Mouse (Mus musculus) A20 (cell line): ENCODE data around the gene Th.

ENCODE experiments used
- DNase-seq: peaks from one replicate; pipeline ENCODE4 v3.0.0-alpha.2; 2011; ENCODE audit warnings: low read depth, low spot score

Th gene

DNA sequence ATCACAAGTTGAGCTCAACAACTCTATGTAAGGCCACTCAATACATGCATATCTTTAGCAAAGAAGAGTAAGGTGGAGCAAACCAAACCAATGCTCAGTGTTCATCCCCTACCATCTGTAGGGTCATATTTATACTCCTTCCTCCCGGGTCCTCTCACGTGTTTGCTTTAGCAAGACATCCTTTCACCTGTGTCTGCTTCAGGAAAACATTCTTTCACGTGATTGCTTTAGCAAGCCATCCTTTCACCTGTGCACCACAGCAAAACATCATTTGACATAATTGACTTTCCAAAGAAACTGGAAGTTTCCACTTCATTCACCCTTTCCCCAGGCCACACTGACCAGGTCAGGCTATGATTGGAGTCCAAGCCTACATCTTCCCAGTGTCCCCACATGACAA is at the start of gene Th:
Gene Th (minus strand): TSS at position 101 of the 400 bp plus-strand sequence.
- DNase-seq, result no peak

DNA sequence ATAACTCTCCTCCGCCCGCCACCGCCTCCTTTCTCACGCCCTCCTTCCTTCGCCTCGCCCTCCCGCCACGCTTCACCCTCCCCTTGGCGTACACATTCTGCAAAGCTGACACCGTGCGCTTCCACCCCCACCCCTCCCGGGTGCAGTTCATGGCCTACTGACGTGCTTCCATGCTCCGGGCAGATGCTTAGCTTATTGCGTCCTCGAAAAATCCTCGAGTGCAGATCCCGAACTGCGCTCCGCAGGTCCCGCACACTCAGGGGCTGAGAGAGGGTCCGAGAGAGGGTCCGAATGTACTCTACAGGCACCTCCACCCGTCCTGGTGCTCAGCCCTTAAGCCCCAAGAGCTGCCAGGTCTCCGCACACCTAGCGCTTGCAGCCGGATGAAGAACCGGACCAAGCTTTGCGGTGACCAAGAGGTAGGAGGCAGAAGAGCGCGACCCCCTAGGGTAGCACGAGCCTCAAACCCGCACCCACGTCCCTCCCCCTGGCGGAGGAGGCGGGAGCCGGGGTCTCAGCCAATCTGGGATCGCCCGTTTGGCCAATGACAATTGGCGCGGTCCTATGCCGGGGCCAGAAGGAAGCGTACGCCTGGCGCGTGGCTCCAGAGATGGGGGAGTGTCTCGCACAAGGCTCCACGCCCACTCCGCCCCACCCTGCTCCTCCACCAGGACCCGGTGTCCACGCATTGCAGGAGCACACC is 38.0 kb upstream of the Th start, which contains the start of gene Ascl2:
Gene Ascl2 (minus strand): TSS at position 456 of the 703 bp plus-strand sequence.
- no peak for DNase-seq

DNA sequence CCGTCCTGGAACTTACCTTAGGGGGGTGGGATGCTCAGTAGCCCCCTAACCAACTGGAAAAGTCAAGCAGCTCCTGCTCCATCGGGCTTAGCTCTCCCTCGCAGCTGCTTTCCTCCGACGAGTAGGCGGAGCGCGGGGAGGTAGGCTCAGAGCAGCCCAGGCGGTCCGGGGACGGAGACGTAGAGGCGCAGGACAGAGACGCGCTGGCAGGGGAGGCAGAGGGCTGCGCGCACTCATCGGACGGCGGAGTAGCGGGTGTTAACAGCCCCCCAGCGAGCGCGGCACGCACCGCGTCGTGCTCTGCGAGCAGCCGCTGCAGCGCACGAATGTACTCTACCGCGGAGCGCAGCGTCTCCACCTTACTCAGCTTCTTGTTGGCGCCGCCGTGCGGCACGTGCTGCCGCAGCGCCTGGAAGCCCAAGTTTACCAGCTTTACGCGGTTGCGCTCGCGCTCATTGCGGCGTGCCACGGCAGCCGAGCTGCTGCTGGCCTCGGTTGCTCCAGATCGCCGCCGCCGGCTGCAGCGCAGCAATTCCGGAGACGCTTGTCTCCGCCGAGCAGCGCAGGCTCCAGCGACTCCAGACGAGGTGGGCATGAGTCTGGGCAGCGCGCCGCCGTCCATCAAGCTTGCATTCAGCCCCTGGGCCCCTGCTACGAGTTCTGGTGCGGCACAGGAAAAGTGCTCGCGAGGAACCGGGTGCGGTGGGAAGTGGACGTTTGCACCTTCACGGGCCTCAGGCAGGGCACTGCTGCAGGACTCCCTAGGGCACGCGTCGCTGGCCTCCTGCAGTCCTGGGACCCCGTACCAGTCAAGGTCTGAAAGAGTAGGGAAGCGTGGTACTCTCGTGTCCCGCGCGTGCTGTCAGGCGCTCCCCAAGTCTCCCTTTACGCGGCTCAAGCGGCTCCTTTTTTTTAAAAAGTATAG is 37.2 kb upstream of the Th start:
- no peak for DNase-seq

DNA sequence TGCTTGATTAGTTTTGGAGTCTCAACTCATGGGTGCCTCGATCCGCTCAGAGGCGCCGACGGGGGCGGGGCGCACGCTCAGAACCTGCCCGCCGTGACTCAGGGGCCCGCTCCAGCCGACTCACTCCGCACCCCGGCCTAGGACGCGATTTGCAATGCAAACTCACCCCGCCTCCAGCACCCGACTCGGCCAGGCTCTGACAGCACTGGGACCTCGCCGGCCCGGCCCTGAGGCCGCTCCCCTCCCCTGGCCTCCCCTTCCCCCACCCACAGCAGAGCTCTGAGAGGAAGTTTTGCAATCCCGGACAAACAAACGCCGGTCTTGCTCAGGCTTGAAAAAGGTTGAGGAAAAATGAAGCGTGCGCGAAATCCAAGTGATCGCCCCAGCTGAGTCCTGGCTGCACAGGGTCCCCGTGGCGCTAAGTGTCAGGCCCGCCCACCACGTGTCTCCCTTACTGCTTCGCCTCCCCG is 36.5 kb upstream of the Th start:
- peak; percentile 47 for DNase-seq

DNA sequence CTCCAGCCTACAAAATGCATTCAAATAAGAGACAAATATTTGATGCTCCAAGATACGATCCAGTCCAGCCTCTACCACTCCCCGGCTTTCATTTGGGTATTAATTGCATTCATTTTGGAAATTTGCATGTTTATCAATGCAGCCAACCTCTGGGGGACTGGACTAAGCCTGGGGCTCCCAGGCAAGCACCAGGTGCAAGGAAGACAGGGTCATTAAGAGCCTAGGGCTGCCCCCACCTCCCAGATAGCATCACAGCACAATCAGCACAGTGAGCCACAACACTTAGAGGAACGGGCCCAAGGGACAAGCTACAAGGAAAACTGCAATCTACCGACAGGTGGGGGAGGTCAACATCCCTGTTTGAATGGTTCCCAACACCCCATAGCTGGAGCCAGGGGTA is 28.8 kb upstream of the Th start:
- no peak for DNase-seq

DNA sequence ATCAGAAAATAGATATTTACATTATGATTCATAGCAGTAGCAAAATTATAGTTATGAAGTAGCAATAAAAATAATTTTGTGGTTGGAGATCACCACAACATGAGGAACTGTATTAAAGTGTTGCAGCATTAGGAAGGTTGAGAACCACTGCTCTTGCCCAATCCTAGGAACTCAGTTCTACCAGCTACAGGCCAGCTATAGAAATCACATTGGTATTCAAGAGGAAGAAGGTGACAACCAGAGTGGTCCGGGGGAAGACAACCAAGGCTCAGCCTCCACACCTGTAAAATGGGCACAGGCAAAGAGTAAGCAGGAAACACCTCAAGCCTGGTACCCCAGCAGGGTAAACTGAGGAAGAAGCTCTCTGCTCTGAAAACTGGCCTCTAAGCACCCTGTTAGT is 27.9 kb upstream of the Th start:
- DNase-seq, result no peak

DNA sequence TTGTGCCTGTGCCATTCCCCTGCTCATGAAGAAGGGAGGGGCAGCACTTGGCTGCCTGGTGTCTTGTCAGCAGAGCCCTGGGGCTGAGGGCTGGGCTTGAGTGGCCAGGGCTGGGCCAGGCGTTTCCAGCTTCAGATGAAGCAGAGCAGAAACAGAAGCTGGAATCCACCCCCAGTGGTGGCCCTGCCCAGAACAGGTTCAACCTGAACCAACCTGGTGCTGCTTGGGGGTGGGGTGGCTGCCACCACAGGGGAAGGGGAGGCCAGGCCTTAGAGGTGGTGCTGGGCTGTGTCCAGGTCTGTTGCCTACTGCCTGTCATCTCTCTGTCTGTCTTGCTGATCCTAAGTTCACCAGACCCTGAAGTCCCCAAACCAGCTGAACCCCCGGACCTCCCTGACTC is 25.1 kb upstream of the Th start:
- no peak for DNase-seq

DNA sequence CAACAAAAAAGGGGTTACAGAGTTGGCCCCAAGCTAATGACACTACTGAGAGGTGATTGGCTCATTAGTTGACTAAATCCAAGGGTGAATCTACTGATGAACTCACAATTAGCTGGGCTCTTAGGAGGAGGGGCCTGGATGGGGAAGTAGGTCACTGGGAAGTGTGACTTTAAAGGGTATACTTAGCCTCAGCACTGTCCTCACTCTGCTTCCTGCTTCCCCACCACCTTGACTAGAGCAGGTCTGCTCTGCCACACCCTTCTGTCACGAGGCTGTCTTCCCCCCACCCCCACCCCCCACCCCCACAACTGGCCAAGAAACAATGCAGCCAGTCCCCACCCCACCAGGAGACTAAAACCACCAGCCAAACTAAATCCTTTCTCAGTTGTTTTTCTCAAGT is 18.6 kb upstream of the Th start:
- DNase-seq, result no peak

DNA sequence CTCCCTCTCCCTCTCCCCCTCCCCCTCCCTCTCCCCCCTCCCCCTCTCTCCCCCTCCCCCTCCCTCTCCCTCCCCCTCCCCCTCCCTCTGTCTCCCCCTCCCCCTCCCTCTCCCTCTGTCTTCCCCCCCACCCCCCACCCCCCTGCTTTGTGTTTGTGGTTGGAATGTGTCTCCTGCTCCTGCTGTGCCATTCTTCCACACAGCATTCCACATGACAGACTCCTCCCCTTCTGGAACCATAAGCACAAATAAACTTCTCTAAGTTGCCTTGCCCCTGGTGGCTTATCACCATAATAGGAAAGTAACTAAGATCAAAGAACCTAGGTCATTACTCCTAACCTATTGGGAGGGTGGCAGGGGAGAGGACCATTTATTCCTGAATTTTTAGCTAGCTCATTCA is 6.7 kb upstream of the Th start:
- no peak for DNase-seq

DNA sequence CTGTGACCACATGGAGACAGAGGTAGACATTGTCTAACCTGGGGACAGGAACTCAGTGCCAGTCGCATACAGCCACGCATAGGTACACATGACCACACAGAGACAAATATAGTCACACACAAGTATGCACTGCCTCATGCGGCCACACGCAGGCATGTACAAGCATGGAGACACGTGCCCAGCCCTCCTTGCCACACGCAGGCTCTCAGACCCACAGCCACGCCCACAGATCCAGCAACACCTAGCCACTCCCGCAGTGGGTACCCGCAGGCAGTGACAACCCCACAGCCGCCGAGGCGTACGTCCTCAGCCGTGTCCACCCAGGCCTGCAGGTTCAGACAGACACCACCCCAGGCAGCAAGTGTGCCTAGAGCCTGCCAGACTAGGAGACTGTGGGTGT is 4.8 kb upstream of the Th start:
- peak; percentile 9 for DNase-seq

DNA sequence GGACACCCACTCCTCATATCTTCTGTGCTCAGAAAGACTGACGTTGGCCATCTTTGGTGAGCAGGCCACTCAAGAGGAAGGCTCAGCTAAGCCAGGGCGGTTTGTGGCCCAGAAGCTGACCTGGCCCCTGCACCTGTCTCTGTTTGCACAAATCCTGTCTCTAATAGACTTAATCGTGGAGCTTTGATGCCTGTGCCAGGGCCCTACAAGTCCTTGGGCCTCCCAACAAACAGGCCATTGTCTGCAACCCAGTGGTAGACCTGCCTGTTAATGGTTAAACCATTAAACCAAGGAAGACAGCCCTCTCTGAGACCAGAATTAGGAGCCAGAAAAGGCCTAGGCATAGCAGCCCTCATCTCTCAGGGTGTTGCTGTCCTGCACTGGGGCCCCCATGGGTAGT is 1.5 kb upstream of the Th start:
- no peak for DNase-seq

DNA sequence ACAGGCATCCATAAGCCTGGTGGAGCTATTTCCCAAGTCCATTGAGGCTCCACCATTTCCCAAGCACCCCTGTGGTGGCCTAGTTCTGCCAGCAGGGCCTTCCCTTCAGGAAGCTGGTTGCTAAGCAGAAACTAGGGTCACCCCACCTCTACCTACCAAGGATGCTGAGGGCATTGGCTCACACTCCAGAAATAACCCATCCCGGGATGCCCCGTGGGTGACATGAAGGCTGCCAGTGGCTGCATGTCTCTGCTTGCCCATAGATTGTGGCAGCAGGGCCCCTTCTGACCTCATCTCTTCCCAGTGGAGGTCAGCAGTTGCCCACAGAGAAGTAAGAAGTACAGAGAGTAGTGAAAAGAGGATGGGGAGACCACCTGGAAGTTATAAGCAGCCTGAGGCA is 1.4 kb downstream of the Th start:
- no peak for DNase-seq

DNA sequence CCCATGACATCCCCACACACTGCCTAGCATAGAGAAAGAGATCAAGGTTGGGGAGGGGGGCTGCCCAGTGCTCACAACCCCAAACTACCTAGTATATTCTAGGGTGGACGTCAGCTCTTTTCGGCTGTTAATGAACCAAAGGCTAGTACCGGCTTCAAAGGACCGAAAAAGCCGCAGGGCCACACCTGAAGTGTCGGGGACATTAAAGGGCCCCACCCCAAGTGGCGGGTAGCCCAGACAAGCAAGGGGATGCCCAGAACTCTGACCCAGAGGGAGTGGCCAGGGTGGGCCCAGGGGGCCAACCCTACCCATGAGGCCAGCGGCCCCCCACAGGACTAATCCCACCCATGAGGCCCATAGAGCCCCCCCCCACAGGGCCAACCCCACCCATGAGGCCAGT is 3.6 kb downstream of the Th start:
- DNase-seq, result no peak

DNA sequence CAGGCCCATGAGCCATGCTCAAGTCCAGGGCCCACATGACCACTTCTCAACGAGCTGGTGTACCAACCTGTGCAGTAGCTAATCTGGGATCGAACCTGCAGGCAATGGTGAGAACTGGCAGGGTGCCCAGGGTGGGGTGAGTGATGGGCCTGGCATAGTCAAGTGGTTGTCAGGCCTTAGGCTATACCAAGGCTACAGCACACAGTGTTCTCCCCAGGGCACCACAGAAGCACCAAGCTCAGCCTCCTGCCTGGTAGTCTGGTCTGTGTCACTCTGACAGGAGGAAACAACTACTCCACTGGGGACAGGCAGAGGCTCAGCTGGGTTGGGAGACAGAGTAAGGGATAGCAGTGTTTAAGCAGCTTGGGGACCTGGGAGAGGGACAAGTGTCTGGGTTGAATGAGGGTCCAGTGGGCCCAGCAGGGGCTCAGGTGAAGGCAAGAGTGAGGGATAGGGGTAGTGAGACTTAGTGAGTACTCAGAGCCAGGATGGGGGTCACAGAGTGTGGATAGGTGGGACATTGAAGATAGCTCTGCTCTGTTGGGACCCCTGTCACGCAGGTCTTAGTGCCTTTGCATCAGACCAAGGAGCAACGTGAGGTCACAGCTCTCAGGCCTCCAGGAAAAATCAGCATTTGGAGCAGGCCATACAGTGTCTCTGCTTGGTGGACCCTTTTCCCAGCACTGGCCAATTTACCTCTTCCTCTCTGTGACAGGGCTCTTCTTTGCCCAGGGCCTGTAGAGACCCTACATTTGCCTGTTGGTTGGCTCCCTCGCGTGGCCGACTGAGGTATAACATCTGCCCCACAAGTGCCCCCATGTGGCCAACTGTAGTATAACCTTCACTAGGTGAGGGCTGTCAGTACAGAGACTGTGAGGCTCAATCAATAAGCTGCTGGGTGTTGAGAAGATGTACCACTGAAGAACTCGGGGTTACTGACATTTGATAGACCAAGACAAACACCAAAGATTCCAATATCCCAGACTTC is 12.0 kb downstream of the Th start:
- peak; percentile 73 for DNase-seq

DNA sequence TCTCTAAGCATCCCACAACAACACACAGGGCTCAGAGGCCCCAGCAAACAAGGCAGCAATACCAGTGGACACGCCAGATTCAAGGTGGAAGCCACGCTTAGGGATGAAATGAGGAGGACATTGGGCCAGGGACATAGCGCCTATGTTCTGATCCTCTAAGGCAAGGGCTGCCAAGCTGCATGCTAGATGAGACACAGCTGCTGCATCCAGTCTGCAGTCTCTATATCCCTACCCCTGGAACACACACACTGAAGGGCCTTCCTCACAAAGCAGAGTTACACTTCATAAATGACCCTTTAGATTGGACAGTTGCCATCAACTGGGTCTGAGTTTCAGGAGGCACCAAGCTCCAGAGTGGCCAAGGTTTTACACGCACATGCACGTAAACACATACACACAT is 13.3 kb downstream of the Th start:
- no peak for DNase-seq

DNA sequence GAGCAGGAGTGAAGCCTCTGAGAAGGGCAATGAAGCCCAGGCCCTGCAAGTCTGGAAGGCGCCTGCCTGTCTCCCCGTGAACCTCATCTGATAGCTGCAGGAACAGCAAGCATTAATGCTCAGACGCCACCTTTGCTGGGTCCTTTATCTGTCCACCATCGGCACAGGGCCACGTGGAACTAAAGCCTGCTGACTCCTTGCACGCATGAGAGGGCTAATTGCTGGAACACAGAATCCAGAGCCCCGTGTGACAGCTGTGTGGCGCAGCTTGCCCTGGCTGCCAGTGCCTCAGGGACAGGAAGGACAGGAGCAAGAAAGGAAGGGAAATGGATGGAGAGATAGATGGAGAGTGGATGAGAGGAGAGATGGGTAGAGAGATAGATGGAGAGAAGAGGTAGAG is 14.8 kb downstream of the Th start:
- no peak for DNase-seq

DNA sequence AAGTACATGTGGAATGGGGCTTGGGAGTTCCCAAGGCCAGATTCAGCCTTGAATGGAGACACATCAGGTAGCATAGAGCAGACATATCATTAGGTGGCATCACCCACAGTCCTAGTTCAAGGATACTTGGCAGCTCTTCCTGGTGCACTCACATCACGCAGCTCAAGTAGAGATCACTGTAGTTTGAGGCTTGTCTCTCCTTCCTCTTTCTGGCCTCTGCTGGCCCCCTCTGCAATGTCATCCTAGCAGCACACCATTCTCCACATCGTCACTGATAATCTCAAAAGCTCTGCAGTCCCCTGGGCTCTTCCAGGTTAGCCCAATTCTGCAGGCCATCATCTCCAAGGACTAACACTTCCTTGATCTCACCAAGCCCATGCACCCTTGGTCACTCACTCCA is 19.2 kb downstream of the Th start:
- no peak for DNase-seq

DNA sequence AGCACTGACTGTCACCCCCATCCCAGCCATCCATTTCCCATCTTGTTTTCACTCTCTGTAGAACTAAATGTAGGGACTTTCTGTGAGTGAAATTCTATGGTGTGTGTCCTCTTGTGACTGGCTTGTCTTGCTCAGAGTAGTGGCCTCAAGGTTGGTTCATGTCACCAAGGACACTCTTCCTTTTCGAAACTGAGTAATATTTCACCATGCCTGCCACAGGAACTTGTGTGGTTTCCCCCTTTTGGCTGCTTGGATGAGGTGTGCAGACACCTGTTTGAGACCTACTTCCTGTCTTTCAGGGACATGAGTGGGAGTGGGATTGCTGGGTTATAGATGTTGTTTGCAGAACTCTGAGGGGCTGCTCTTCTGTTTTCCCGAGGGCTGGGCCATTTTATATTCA is 20.8 kb downstream of the Th start:
- peak; percentile 9 for DNase-seq

DNA sequence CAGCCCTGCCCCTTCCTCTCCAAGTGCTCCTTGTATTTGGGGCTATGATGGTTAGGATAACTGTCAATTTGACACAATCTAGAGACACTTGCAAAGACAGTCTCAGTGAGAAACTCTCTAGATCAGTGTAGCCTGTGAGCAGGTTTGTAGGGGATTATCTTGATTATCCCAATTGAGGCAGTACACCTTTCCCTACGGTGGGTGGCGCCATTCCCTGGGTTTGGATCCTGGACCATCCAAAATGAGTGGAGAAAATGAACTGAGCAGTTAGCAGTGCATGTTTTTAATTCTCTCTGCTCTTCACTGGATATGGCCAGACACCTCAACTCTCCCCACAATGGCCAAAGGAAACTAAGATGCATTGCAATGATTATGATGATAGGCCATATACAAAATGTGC is 21.3 kb downstream of the Th start:
- DNase-seq, result no peak

DNA sequence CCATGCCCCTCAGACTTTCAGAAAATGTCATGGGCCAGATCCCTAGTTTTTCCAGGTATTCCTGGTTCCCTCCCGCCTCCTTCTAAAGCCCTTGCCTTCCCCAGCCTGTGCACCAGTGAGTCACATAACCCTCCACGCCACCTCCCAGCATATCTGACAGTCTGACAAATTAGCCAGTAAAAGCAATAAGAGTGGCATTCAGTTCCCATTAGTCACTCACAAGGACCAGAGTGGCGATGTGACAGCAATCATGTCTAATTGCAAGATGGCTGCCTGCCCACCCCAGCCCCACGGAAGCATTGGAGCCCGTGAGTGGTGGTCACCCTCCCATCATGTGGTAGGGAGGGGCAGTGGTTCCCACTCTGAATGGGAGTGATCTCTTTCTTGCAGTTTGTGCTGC is 25.3 kb downstream of the Th start:
- DNase-seq, result no peak

DNA sequence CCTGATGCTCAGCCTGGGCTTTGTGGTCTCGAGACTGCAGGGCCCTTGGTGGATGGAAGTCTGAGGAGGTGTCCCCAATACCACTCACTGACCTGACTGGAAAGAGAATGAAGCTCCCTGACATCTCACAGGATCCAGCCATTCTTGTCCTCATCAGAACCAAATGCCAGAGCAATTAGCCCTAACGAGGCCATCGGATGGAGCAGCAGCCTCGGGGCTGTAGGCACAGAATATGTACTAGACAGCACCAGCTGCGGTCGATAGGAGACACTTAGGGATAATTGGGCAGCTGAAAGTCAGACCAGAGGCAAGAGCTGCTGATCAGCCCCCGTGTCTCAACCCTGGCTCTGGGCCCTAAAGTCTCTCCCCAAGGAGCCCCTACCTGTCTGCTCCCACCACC is 26.6 kb downstream of the Th start:
- no peak for DNase-seq

DNA sequence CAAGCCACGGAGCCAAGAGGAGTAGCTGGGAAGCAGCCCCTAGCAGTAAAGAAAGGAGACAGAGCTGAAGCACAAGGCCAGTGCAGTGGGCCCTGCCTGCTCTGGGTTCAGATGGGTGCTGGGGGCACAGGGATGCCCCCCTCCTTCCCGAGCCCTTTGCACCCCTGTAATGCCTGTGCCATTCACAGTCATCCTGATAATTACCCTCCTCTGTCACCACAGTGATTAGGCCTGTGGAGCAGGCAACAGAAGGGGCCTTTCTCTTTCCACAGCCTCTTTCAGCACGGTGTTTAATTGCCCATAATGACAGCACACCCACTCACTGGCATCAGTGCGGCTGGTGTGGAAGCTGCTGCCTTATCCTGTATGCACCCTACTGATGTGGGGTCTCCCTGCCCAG is 28.0 kb downstream of the Th start:
- no peak for DNase-seq
